Mouse (Mus musculus) ES-Bruce4 (cell line): ENCODE results near the gene Hsd3b1.

Experiments used
- CTCF ChIP-seq: IDR thresholded peaks from one replicate; pipeline ENCODE4 v1.8.1; 2011; ENCODE audit warnings: low read depth, low read length
- EP300 ChIP-seq: IDR thresholded peaks from 2 replicates; pipeline ENCODE4 v1.6.1; 2011; ENCODE audit warnings: low read depth, low read length; ENCODE audit not compliant: insufficient read depth
- POLR2A ChIP-seq: IDR thresholded peaks from one replicate; pipeline ENCODE4 v1.8.1; 2011; ENCODE audit warnings: low read length; ENCODE audit not compliant: insufficient read depth

GRCm38 (mm10) chr3:98850262-98850661 is 9.3 kb downstream of the Hsd3b1 start:
- TF ChIP-seq CTCF: no peak
- no peak for TF ChIP-seq EP300
- no peak for TF ChIP-seq POLR2A
